Mouse (Mus musculus) megakaryocyte-erythroid progenitor cell, adult 5-6 weeks (primary cell): ENCODE data around the gene Zfp110. TPM values are rescaled to one million over a fixed set of nuclear protein-coding genes. Genes with fewer than 3 reads are reported as not detected.

Experiments
- ATAC-seq: replicated peaks from 2 replicates; pipeline ENCODE4 v1.8.0; 2016; ENCODE audit warnings: mild to moderate bottlenecking, inconsistent platforms; ENCODE audit not compliant: severe bottlenecking, poor library complexity, low FRiP score, low TSS enrichment
- total RNA-seq, 2 experiments: library from RNA; stranded (forward) in 1 of 2; stranded (reverse) in 1 of 2; fragments of 200-1000, 215-1000 nt in 1 of 2; fragments of >200 nt in 1 of 2; fragmentation: Nextera tagmentation in 1 of 2; gene quantifications; 2 replicates each; pipeline ENCODE4 v1.2.3; 2014 to 2017

Zfp110 gene
- total RNA-seq, 2 experiments from 2014 or later = 26.7 to 38.0 TPM

- no peak for ATAC-seq
These were observed 56.4 kb downstream of the Zfp110 start for GRCm38 (mm10) chr7:12890928-12891327.

- ATAC-seq = no peak
These were observed 56.8 kb downstream of the Zfp110 start for GRCm38 (mm10) chr7:12891334-12891733.

GRCm38 (mm10) chr7:12897655-12898410 lies 63.3 kb downstream of the Zfp110 start, which contains the start of gene Zscan22:
Zscan22 (plus strand) TSS chr7:12897815.
- peak; percentile 100 for ATAC-seq

Other genes with a start within 250 kb of the Zfp110 start
- gene Vmn2r53, start 226.0 kb upstream of the Zfp110 start, total RNA-seq (2014; fragmentation: Nextera tagmentation) = 0.02 TPM in 1 of 2 replicates, not detected in the other
- gene Vmn2r53, start 226.0 kb upstream of the Zfp110 start, total RNA-seq (2017) = not detected in 2 replicates
- not detected in 2 replicates for gene Vmn2r54, start 194.4 kb upstream of the Zfp110 start, total RNA-seq (2014; fragmentation: Nextera tagmentation)
- not detected in 2 replicates for gene Vmn2r54, start 194.4 kb upstream of the Zfp110 start, total RNA-seq (2017)
- gene Vmn2r55, start 149.8 kb upstream of the Zfp110 start, total RNA-seq (2014; fragmentation: Nextera tagmentation) = not detected in 2 replicates
- not detected in 2 replicates for gene Vmn2r55, start 149.8 kb upstream of the Zfp110 start, total RNA-seq (2017)
- gene Vmn2r56, start 99.8 kb upstream of the Zfp110 start, total RNA-seq (2014; fragmentation: Nextera tagmentation) = not detected in 2 replicates
- not detected in 2 replicates for gene Vmn2r56, start 99.8 kb upstream of the Zfp110 start, total RNA-seq (2017)
- gene Zscan18, start 31.1 kb upstream of the Zfp110 start, total RNA-seq (2014; fragmentation: Nextera tagmentation) = 0.94 and 3.2 TPM in 2 replicates
- gene Zscan18, start 31.1 kb upstream of the Zfp110 start, total RNA-seq (2017) = 1.9 and 5.8 TPM in 2 replicates
- gene Zfp329, start 15.9 kb upstream of the Zfp110 start, total RNA-seq (2014; fragmentation: Nextera tagmentation) = 12.3 and 14.0 TPM in 2 replicates
- gene Zfp329, start 15.9 kb upstream of the Zfp110 start, total RNA-seq (2017) = 7.8 TPM in 2 replicates
- 3.2 and 6.2 TPM in 2 replicates for gene Zfp128, start 46.4 kb downstream of the Zfp110 start, total RNA-seq (2014; fragmentation: Nextera tagmentation)
- 3.3 and 4.0 TPM in 2 replicates for gene Zfp128, start 46.4 kb downstream of the Zfp110 start, total RNA-seq (2017)
- gene Zscan22, start 63.1 kb downstream of the Zfp110 start, total RNA-seq (2014; fragmentation: Nextera tagmentation) = 13.3 and 18.7 TPM in 2 replicates
- gene Zscan22, start 63.1 kb downstream of the Zfp110 start, total RNA-seq (2017) = 5.7 and 7.1 TPM in 2 replicates
- 3,241 and 3,814 TPM in 2 replicates for gene Rps5, start 87.5 kb downstream of the Zfp110 start, total RNA-seq (2014; fragmentation: Nextera tagmentation)
- 1,950 and 2,335 TPM in 2 replicates for gene Rps5, start 87.5 kb downstream of the Zfp110 start, total RNA-seq (2017)
- gene Rnf225, start 92.7 kb downstream of the Zfp110 start, total RNA-seq (2014; fragmentation: Nextera tagmentation) = 0.77 and 1.2 TPM in 2 replicates
- gene Rnf225, start 92.7 kb downstream of the Zfp110 start, total RNA-seq (2017) = 1.6 TPM in 1 of 2 replicates, not detected in the other
- 3.7 and 4.3 TPM in 2 replicates for gene Zfp324, start 131.1 kb downstream of the Zfp110 start, total RNA-seq (2014; fragmentation: Nextera tagmentation)
- 3.1 and 7.7 TPM in 2 replicates for gene Zfp324, start 131.1 kb downstream of the Zfp110 start, total RNA-seq (2017)
- gene Zfp446, start 143.1 kb downstream of the Zfp110 start, total RNA-seq (2014; fragmentation: Nextera tagmentation) = 6.1 and 9.0 TPM in 2 replicates
- 1.6 and 1.9 TPM in 2 replicates for gene Zfp446, start 143.1 kb downstream of the Zfp110 start, total RNA-seq (2017)
- not detected in 2 replicates for gene Slc27a5, start 163.4 kb downstream of the Zfp110 start, total RNA-seq (2014; fragmentation: Nextera tagmentation)
- gene Slc27a5, start 163.4 kb downstream of the Zfp110 start, total RNA-seq (2017) = not detected in 2 replicates
- gene Trim28, start 164.4 kb downstream of the Zfp110 start, total RNA-seq (2014; fragmentation: Nextera tagmentation) = 654 and 831 TPM in 2 replicates
- 556 and 566 TPM in 2 replicates for gene Trim28, start 164.4 kb downstream of the Zfp110 start, total RNA-seq (2017)
- gene Zbtb45, start 175.3 kb downstream of the Zfp110 start, total RNA-seq (2014; fragmentation: Nextera tagmentation) = 14.0 and 30.8 TPM in 2 replicates
- 5.1 and 9.2 TPM in 2 replicates for gene Zbtb45, start 175.3 kb downstream of the Zfp110 start, total RNA-seq (2017)
- 159 and 192 TPM in 2 replicates for gene Chmp2a, start 200.0 kb downstream of the Zfp110 start, total RNA-seq (2014; fragmentation: Nextera tagmentation)
- 142 and 150 TPM in 2 replicates for gene Chmp2a, start 200.0 kb downstream of the Zfp110 start, total RNA-seq (2017)
- 222 and 267 TPM in 2 replicates for gene Ube2m, start 203.5 kb downstream of the Zfp110 start, total RNA-seq (2014; fragmentation: Nextera tagmentation)
- gene Ube2m, start 203.5 kb downstream of the Zfp110 start, total RNA-seq (2017) = 106 and 110 TPM in 2 replicates
- 0.62 and 3.9 TPM in 2 replicates for gene Mzf1, start 220.0 kb downstream of the Zfp110 start, total RNA-seq (2014; fragmentation: Nextera tagmentation)
- 0.47 and 1.3 TPM in 2 replicates for gene Mzf1, start 220.0 kb downstream of the Zfp110 start, total RNA-seq (2017)